Mouse (Mus musculus): ENCODE measurements at regions not wholly inside any gene's neighbourhood (a gene's known extent, or its start where the extent isn't known, plus 50 kb on each side); places are given as distances from the start of the nearest gene placed in this dataset.

GRCm38 (mm10) chr9:32815473-32815872, 179.5 kb downstream of the Ets1 start:
- ATAC-seq (ENCODE audit: insufficient number of reproducible peaks, low FRiP score, low TSS enrichment): no peak

- ATAC-seq (ENCODE audit: insufficient number of reproducible peaks, low FRiP score, low TSS enrichment): no peak
Measured at GRCm38 (mm10) chr9:32816649-32817425, 180.8 kb downstream of the Ets1 start.

GRCm38 (mm10) chr9:32817442-32818358, 181.7 kb downstream of the Ets1 start:
- ATAC-seq (ENCODE audit: insufficient number of reproducible peaks, low FRiP score, low TSS enrichment): no peak

GRCm38 (mm10) chr9:32823439-32824133, 187.6 kb downstream of the Ets1 start:
- no peak for ATAC-seq (ENCODE audit: insufficient number of reproducible peaks, low FRiP score, low TSS enrichment)

GRCm38 (mm10) chr9:32824134-32824531, 188.1 kb downstream of the Ets1 start:
- ATAC-seq (ENCODE audit: insufficient number of reproducible peaks, low FRiP score, low TSS enrichment): no peak

- ATAC-seq (ENCODE audit: insufficient number of reproducible peaks, low FRiP score, low TSS enrichment): no peak
Measured at GRCm38 (mm10) chr9:32830268-32830891, 194.4 kb downstream of the Ets1 start.

GRCm38 (mm10) chr9:32833373-32833772, 197.4 kb downstream of the Ets1 start:
- ATAC-seq (ENCODE audit: insufficient number of reproducible peaks, low FRiP score, low TSS enrichment): no peak

- ATAC-seq (ENCODE audit: insufficient number of reproducible peaks, low FRiP score, low TSS enrichment): no peak
Measured at GRCm38 (mm10) chr9:32834751-32835625, 199.0 kb downstream of the Ets1 start.

- ATAC-seq (ENCODE audit: insufficient number of reproducible peaks, low FRiP score, low TSS enrichment): no peak
Measured at GRCm38 (mm10) chr9:32835626-32835971, 199.6 kb downstream of the Ets1 start.

GRCm38 (mm10) chr9:32836371-32836770, 200.3 kb downstream of the Ets1 start:
- ATAC-seq (ENCODE audit: insufficient number of reproducible peaks, low FRiP score, low TSS enrichment): no peak

GRCm38 (mm10) chr9:32847361-32847760, 211.3 kb downstream of the Ets1 start:
- ATAC-seq (ENCODE audit: insufficient number of reproducible peaks, low FRiP score, low TSS enrichment): no peak

GRCm38 (mm10) chr9:32852282-32852681, 216.3 kb downstream of the Ets1 start:
- no peak for ATAC-seq (ENCODE audit: insufficient number of reproducible peaks, low FRiP score, low TSS enrichment)

GRCm38 (mm10) chr9:32863286-32863685, 227.3 kb downstream of the Ets1 start:
- ATAC-seq (ENCODE audit: insufficient number of reproducible peaks, low FRiP score, low TSS enrichment): no peak

- no peak for ATAC-seq (ENCODE audit: insufficient number of reproducible peaks, low FRiP score, low TSS enrichment)
Measured at GRCm38 (mm10) chr9:32868936-32869335, 232.9 kb downstream of the Ets1 start.

GRCm38 (mm10) chr9:32874306-32874875, 238.4 kb downstream of the Ets1 start:
- no peak for ATAC-seq (ENCODE audit: insufficient number of reproducible peaks, low FRiP score, low TSS enrichment)

GRCm38 (mm10) chr9:32882819-32883587, 247.0 kb downstream of the Ets1 start:
- ATAC-seq (ENCODE audit: insufficient number of reproducible peaks, low FRiP score, low TSS enrichment): no peak

- ATAC-seq (ENCODE audit: insufficient number of reproducible peaks, low FRiP score, low TSS enrichment): no peak
Measured at GRCm38 (mm10) chr9:32886008-32886650, 250.1 kb downstream of the Ets1 start.

GRCm38 (mm10) chr9:32899801-32900200, 263.8 kb downstream of the Ets1 start:
- no peak for ATAC-seq (ENCODE audit: insufficient number of reproducible peaks, low FRiP score, low TSS enrichment)
